Mouse (Mus musculus): ENCODE measurements around the gene Srbd1.

The Srbd1 gene

DNA sequence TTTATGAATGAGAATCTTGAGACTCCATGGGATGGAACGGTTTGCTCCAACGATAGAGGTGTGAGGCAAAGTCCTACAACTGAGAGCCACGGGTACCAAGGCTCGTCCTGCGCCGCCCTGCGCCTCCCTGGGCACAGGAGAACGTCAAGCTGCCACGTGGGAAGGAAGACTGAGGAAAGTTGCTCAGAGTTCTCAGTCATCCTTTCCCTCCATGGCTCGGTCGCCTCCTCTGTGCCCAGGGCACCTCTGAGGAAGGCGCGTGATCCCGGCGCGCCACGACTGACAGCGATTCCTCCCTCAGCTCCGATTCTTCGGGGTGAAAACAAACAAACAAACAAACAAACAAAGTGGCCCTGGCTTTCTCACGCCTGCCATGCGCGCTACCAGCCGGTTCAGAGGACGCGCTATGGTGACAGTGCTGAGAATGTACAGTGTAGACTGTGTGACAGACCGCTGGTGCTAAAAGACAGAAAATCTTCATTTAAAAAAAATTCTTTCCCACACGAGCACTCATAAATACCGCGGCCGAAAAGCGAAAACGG is 367 bp downstream of the Srbd1 start:
- DNase-seq (ENCODE audit: low spot score), result peak; percentile 50

DNA sequence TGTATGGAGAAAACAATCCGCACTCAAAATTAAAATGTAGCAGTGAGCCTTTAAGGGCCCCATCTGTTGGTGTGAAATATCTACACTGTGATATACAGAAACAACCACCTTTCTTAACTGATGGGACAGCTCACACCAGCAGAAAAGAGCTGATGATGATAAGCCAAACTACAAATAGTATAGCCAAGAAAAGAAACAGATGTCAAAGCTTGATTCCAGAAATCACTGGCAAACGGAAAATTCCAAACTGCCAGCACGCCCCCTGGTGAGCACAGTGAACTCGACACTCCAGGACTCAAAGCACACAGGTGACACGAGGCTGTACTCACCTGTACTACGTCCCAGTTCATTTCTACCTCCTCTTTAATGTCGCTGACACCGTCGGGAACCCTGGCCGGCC is 9.1 kb downstream of the Srbd1 start:
- no peak for DNase-seq (ENCODE audit: low spot score)

DNA sequence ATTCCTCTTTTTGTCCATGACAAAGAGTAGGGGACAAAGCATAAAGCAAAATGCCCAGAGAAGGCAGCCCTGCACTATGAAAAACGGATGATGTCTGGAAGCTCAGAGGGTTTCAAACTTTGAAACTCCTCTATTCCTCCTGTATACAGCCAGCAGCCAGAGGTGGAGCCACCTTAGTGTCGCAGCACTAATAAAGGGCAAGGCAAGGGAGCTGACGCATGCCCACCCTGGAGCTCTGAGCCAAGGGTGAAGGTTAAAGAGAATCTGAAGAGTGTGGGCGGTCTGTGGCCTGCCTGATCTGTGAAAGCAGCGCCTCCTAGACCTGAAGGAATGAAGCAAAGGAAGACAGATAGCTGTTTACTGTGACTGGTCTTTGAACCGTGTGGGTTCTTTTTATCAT is 10.5 kb downstream of the Srbd1 start:
- DNase-seq (ENCODE audit: low spot score), result no peak

DNA sequence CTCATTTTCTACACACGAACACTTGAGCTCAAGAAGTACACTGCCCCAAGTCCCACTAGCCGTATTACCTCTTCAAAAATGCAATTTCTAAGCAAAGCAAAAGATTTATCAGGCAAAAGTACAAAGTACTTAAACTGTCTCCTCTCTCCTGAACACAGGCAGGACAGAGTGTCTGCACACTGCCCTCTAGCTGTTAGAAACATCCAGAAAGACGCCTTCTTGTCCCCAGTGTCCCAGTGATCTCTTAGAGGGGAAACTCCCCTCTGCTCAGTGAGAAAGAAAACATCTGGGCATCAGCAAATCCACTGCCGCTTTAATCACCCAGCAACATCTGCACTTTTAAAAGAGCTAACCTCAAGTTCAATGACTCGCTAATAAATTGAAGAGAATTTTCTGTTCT is 12.4 kb downstream of the Srbd1 start:
- DNase-seq (ENCODE audit: low spot score), result no peak

DNA sequence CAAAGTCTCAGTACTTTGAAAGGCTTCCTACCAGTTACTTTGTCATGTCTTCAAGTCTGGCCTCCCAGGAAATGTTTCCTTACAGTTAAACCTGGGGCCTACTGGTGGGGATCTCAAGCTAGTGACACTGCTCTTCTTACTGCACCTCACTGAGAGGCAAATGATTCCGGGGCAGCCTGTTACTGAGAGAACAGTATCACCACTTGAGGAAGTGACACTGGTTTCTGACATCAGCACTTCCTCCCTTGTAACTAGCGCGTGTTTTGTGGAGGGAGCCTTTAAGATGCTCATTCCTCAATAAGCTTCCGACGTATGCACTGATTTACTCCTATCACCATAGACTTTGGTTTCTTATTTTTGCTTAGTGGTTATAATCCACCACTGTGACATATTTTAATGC is 16.8 kb downstream of the Srbd1 start:
- no peak for DNase-seq (ENCODE audit: low spot score)

DNA sequence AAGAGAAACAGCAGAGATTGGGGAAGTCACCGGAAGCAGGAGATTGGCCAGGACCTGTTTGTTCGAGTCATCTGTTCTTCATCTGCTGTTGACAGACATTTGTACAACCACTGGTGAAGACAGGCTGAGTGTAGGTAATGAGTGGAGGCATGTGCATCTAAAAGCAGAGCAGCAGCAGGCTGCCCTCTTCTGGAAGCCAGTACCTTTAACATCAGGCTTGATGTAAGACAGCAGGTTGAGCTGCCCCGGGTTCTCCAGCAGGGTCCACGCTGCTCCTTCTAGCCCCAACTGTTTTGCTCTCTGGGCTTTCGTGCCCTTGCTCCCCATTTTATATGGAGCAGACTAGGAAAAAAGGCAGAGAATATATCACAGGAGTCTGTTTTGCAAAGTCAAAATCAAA is 19.1 kb downstream of the Srbd1 start:
- DNase-seq (ENCODE audit: low spot score), result no peak

DNA sequence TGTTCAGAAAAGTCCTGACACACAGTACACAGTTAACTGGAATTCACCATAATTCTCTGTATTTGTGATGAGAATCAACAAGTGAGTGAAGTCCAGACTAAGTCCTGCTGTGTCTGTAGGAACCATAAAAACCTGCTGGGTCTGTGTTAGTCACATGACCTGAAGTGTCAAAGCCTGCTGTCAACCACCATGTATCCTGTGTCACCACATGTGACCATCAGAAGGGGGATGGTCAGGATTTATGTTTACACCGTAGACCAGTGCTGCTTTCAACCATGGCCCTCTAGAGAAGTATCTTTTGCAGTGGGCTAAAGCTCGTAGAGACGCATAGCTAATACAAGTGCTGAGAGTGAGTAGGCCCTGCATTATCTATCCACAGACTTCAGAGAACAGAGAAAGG is 21.8 kb downstream of the Srbd1 start:
- no peak for DNase-seq (ENCODE audit: low spot score)

DNA sequence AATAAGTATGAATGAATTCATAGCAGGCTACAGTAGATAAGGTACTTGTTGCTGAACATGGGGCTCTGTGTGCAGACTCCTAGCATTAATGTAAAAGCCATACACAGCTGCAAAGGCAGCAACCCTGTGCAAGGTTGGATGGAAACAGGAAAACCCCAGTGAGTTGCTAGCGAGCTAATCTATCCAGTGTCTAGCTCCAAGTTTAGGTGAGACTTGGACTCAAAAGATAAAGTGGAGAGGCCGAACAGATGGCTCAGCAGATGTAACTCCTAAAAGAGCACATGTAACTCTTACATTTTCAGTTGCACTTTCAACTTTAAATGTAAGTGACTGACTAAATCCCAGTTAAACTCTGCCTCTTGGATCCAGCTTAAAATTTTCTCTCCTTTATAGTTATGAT is 48.1 kb downstream of the Srbd1 start:
- DNase-seq (ENCODE audit: low spot score), result peak; percentile 9

DNA sequence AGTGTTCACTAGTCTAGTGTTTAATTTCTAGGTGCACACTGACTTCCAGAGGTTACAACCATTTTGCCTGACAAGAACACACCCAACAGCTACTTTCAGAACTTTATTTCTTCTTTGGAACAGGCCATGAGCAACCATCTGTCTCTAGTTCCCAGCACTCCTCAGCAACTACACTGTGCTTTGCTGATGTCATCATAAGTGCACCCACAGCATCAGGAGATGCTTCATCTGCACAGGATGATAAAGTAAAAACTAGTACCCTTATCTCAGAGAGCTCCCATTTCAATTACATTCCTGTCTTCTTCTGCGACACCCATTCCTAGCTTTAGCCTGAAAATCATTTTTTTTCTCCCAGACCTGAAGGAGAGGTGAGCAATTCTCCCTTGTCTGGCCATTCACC is 51.9 kb downstream of the Srbd1 start:
- no peak for DNase-seq (ENCODE audit: low spot score)

GRCm38 (mm10) chr17:86091631-86092030 is 53.3 kb downstream of the Srbd1 start:
- DNase-seq (ENCODE audit: low spot score), result no peak

DNA sequence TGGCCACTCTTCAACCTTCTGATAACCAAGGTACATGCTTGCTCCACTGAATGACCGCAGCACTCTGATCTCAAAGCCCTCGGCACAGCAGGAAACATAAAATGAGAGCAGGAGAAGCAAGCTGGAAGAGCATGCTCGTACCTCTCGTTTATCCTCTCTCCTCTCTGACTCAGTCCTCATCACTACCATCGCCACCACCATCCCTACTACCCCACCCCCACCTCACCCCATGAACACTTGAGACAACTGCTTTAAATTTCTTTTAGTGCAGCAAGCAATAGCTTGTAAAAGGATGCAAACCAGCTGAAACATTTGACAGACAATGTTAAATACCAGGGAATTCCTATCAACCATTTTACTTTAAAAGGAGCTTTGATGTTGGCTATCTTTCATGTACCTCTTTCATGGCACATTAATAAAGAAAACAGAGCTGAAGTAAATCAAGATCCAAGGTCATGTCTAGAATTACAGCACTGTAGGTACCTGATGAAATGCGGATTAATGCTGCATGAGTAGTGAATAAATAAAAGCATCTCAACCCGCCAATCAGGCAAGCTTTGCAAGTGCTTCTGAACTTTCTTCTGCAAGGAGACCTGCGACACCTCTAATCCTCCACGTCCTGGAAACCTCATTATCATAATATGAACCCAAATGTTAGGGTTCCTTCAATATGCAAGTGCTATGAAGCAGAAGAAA is 54.9 kb downstream of the Srbd1 start:
- no peak for DNase-seq (ENCODE audit: low spot score)

DNA sequence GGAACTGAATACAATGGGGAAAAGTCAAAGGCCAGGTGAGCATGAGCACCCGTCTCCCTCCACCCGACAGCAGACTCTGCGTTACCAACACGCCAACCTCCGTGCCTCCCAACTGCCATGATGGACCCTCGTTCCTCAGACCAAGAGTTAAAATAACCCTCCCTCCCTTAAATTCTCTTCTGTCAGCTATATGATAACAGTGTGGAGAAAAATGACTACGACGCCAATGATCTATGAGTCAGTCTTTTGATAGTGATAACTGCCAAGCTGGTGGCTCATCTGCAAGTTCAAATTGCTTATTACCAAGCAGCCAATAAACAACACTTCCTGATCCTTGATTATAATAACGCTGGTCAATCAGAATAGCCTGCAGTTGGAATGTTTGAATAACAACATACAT is 57.1 kb downstream of the Srbd1 start:
- no peak for DNase-seq (ENCODE audit: low spot score)

DNA sequence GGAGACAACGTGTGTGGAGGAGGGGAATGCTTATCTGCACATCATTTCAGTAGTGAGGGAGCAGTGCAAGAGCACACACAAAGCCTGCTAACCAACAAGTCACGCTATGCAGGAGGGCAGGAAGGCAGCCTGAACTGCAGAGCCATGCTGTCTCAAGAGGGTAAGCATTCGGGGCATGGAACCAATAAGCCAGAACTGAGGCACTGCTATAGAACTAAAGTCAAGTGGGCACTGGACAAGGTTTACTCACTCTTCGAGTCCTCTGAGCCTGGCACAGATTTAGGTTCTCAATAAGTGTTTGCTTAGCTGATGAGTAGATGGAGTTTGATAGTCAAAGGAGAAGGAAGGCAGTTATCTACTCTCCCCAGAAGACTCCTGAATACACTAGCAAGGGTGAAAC is 58.8 kb downstream of the Srbd1 start:
- no peak for DNase-seq (ENCODE audit: low spot score)

- DNase-seq (ENCODE audit: low spot score), result no peak
Observed at GRCm38 (mm10) chr17:86083207-86083606, 61.8 kb downstream of the Srbd1 start.

GRCm38 (mm10) chr17:86078060-86078459 is 66.9 kb downstream of the Srbd1 start:
- DNase-seq (ENCODE audit: low spot score), result no peak

DNA sequence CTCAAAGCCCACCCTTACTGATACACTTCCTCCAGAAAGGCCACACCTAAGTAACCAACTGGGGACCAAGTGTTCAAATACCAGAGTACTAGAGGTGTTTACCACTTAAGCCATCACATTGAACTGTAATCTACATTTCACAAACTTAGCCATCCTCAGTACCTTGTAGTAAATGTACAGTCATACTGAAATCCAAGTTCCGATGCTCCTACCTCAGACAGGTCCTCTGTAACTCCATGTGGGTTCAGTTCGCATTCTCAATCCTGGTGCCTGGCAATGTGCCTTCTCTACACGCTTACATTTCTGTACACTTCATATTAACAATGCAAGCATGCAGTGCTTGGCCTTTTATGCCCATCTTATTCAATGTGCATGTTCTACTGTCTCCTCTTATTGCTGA is 77.5 kb downstream of the Srbd1 start:
- DNase-seq (ENCODE audit: low spot score), result no peak

DNA sequence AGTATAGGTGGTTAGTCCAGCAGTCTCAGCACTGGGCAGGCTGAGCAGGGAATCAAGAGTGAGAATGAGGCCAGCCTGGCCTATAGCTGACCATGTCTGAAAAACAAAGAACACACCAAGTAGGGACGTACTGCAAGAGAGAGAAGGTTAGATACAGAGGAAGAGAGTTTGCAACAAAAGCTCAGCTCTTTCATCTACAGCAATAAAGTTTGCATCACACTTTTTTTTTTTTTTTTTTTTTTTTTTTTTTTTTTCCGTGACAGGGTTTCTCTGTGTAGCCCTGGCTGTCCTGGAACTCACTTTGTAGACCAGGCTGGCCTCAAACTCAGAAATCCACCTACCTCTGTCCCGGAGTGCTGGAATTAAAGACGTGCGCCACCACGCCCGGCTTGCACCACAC is 79.1 kb downstream of the Srbd1 start:
- no peak for DNase-seq (ENCODE audit: low spot score)

GRCm38 (mm10) chr17:86063461-86063860 is 81.5 kb downstream of the Srbd1 start:
- peak; percentile 47 for DNase-seq (ENCODE audit: low spot score)

DNA sequence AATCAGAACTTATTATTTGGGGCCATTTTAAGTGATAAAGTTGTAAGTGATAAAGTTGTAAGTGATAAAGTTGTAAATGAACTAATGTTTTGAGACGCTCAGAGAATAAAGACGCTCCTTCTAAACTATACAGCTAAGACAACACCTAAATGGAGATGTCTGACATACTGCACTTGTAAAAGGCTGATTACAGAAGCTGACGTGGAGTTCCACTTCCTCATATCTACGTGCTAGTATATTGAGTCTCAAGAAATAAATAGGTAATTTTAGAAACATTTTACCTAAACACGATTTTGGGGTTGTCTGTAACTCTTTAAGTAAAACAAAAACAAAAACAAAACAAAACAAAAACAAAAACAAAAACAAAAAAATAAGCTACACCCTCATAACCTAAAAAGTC is 84.1 kb downstream of the Srbd1 start:
- DNase-seq (ENCODE audit: low spot score), result no peak

- no peak for DNase-seq (ENCODE audit: low spot score)
Observed at GRCm38 (mm10) chr17:86040221-86040984, 104.6 kb downstream of the Srbd1 start.

- DNase-seq (ENCODE audit: low spot score), result no peak
Observed at GRCm38 (mm10) chr17:86039741-86040140, 105.2 kb downstream of the Srbd1 start.

DNA sequence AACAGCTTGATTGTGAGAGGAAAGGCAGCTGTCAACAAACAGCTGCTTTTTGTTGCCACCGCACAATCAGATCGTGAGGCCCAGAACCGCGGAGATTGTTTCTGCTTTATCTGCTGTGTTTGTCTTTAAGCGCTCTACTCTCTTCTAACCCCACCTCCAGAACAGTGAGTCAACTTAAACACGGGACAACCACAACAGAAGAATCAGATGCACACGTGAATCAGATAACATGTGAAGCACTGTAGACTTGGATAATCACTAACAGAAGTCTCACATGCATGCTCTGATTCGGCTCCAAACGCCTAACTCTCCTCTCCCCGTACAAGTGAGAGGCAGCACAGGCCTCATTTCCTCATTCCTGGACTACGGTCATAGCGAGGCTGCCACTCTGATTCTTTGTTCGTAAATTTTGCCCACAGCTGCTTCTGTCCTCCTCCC is 106.7 kb downstream of the Srbd1 start:
- DNase-seq (ENCODE audit: low spot score), result no peak

GRCm38 (mm10) chr17:86035576-86035975 is 109.4 kb downstream of the Srbd1 start:
- no peak for DNase-seq (ENCODE audit: low spot score)

DNA sequence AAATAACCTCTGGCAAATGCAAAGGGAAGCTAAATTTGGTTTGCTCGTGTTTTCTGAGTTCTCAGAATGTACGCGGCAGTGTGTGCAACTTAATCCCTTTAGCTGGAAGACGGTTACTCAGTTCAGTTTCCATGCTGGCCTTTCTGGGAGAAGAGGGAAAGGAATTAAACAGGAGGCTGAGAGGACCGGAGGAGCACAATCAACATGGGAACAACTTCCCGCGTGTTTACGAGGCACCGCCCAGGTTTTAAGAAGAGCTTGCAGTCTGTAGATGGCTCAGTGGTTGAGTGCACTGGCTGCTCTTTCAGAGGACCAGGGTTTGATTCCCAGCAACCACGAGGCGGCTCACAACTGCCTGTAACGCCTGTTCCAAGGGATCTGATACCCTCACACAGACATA is 109.8 kb downstream of the Srbd1 start:
- no peak for DNase-seq (ENCODE audit: low spot score)

Measured in c-Kit-positive CD71-positive TER-119-positive erythroid progenitor cells, embryonic 14.5 days (primary cell).